Mouse (Mus musculus): ENCODE measurements around the gene Prkci. TPM values are rescaled to one million over a fixed set of nuclear protein-coding genes. Genes with fewer than 3 reads are reported as not detected.

Gene Prkci
- total RNA-seq, 2 experiments from 2014 or later, result 1.3 to 2.9 TPM

DNA sequence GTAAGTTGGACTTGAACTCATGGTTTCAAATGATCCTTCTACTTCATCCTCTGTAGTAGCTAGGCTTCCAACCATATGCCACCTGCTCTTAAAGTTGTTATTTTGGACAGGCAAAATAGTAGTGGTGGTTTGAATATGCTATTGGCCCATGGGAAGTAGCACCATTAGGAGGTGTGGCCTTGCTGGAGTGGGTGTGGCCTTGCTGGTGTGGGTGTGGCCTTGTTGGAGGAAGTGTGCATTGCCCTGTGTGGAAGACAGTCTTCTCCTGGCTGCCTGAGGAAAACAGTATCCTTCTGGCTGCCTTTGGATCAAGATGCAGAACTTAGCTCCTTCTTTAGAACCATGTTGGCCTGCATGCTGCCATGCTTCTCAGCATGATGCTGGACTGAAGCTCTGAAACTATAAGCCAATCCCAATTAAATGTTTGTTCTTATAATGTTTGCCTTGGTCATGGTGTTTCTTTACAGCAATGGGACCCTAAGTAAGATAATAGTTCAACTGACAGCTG lies 2.4 kb upstream of the Prkci start:
- ATAC-seq (replicated peaks; ENCODE audit: low FRiP score, poor library complexity, severe bottlenecking), result no peak

DNA sequence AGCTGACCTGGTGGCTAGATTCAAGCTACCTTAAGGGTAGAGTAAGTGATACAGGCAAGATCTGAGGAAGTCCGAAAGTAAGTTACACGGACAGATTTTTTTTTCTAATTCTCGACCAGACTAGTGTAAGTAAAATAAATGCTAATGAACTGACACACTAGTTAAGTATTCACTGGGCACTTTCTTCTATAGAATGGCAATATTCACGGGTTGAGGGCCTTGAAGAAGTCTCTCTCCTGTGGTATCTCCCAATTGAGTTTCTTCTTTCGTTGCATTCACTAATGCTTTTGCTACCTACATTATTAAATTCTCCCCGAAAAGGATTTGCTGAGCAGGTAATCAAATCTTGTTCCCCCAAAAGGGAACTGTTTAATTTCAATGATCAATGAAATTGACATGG lies 688 bp upstream of the Prkci start:
- ATAC-seq (replicated peaks; ENCODE audit: low FRiP score, poor library complexity, severe bottlenecking), result no peak

DNA sequence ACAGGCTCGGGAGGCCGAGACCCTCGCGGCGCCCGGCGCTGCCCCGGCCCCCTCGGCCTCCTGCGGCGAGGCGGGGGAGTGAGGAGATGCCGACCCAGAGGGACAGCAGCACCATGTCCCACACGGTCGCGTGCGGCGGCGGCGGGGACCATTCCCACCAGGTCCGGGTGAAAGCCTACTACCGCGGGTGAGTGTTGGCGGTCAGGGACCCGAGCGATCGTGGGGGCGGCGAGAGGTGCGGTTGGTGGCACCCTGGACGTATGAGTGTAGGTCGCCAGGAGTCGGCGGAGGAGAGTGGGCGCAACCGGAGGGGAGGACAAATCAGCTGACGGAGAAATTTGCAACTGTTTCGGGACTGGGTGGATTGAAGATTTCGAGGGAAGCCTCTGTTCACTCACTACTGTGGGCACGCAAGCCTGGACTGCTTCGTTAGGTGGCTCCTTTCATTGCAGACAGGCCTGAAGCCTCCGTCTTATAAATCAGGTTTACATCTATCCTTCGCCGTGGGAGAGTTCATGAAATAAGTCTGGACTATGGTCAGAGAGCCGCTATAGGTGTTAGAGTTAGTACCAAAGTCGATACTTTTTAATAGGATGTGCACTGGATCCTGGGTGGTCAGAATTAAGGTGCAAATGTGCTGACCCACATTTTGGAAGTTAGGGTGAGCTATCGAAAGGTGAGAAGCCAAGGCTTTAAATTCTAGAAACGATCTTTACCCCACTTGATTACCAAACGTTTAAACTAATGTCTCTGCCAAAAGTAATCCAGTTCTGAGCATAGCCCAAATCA lies 546 bp downstream of the Prkci start:
- ATAC-seq (replicated peaks; ENCODE audit: low FRiP score, poor library complexity, severe bottlenecking), result peak; percentile 13

DNA sequence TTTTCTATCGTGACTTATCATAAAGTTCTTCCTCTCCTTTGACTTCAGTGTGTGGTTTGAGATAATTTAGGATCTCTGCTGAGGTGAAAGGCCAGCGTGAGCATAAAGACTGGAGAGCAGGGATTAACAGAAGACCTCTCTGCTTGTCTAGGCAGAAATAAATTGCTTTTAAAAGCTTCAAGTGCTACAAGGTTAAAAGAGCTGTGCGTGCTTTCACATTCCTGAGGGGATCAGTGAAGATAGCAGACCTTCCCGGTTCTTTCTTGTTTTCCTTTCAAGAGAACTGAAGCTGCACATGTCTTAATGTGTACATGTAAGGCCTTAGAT lies 1.1 kb downstream of the Prkci start:
- ATAC-seq (replicated peaks; ENCODE audit: low FRiP score, poor library complexity, severe bottlenecking), result no peak

DNA sequence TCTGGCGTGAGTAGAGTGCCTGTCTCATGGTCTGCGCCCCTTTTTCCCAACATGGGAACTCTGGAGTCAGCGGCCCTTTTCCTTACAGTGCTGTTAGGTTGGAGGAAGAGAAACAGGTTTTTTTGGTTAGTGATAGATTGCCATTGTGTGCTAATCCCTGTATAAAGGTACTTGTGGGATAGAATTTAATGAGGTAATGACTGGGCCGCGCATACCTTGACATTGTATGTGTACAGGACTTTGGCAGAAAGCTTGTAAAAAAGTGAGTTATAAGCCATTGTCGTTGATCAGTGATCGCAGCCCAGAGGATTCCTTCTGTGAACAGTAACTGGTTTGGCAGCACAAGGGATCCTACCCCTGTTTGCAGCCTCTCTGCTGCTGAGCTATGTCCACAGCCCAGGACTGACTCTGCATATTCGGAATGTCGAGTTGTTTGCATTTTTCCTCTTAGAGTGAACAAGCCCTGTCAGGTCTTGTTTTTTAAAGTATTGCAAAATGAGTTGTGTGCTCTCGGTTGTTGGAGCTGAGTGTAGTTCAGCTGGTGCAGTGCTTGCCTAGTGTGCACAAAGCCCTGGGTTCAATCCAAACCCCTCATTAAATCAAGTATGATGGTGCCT lies 4.0 kb downstream of the Prkci start:
- no peak for ATAC-seq (replicated peaks; ENCODE audit: low FRiP score, poor library complexity, severe bottlenecking)

DNA sequence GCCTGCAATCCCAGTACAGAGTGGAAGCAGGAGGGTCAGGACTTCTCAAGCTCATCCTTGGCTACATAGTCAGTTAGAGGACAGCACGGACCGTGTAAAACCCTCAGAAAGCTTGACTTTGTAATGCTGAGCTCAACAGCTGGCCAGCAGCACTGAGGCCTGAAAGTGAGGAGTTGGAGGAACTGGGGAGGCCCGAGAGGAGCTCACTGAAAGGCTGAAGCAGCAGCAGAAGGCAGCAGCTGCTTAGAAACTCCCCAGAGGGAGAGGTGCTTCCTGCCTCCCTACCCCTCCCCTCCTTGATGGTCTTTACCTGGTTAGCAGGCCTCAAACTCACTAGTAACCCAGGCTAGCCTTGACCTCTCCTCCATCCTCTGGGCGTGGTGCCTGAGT lies 4.5 kb downstream of the Prkci start:
- ATAC-seq (replicated peaks; ENCODE audit: low FRiP score, poor library complexity, severe bottlenecking), result no peak

DNA sequence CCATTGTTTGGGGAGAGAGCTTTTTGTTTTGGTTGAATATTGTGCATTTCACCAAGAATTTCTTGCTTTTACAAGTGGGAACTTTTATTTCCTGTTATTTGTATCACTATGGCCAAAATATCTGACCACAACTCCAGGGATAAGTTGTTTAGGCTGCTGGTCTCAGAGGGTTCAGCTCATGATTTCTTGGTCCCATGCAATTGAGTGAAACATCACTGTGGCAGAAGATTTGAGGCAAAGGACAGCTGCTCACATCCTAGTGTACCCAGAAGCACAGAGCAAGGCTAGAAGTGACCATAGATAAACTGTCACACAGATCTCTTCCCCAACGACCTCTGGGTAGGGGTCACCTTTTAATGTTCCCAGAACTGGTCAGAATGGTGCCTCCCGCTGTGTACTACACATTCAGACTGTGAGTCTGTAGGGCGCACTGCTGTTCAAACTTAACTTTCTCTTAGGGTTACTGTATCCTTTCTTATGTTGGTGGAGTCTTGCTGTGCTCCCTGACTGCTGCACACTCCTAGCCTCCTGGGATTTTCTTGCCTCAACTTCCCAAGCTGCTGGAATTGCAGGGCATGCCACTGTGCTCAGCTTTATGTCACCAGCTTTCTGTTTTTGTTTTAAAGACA lies 5.6 kb downstream of the Prkci start:
- no peak for ATAC-seq (replicated peaks; ENCODE audit: low FRiP score, poor library complexity, severe bottlenecking)

DNA sequence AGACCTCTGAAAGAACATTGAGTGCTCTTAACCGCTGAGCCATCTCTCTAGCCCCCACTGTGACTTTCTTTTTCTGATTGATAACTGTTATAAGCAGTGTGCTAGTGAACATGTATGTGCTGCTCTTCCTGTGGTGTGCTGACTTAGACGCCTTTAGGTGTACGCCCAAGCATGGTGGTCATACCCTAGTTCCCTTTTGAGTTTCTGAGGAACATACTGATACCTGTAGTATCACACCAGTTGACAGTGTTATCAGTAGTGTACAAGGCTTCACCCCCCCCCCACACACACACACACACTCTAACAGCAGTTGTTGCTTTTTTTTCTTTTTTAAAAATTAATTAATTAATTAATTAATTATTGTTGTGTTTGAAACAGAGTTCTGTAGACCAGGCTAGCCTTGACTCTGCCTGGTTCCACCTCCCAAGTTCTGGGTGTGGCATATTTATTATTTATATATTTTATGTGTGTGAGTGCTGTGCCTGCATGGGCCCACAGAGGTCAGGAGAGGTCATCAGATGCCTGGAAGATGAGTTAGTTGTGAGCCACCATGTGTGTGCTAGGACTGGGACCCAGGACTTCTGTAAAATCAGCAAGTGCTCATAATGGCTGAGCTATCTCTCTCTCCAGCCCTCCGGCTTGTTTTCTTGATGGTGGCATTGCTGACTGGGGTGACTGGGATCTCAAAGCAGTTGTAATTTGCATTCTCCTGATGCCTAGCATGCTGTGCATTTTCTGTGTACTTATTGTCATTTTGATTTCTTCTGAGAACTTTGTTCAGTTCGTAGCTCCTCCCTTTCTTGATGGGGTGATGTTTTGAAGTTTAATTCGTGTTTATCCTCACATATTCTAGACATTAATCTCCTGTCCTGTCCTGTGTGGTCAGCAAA lies 9.0 kb downstream of the Prkci start:
- no peak for ATAC-seq (replicated peaks; ENCODE audit: low FRiP score, poor library complexity, severe bottlenecking)

DNA sequence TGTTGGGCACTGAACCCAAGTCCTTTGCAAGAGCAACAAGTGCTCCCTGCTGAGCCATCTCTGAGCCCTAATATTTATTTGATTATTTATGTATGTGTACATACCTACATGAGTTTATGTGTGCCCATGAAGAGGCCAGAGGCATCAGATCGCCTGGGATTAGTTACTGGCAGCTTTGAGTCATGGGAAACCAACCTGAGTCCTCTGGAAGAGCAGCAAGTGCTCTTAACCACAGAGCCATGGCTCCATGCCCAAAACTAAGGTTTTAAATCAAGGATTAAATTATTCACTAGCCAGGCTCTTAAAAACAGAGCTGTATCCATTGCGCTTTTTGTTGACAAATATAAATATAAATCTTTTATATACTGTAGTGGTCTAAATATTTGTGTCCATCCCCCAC lies 18.8 kb downstream of the Prkci start:
- no peak for ATAC-seq (replicated peaks; ENCODE audit: low FRiP score, poor library complexity, severe bottlenecking)

DNA sequence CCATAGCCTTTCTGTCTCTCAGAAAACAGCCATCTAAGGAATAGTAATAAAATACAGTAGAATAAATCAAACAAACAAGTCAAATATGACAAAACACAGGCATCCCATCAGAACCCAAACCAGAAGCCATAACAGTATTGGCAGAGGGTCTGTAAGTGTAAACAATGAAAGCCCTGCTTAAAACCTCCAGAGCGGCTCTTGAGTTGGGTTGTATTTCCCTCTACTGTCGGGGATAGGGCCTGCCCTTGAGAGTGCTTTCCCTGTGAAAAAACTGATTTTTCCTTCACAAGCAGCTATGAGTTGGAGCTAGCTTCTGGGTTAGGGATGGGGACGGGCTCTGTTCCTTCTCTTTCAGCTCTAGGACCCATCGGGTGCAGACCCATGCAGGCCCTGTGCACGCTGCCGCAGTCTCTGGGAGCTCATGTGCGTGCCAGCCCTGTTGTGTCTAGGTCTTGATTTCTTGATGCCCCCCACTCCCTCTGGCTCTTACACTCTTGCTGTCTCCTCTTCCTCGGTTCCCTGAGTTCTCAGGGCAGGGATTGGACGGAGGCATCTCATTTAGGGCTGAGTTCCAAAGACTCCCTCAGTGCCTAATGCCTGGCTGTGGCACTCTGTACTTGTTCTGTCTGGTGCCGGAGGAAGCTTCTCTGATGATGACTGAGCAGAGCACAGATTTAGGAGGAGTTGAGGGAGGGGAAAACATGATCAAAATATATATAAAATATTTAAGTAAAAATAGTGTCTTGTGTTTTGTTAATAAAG lies 20.3 kb downstream of the Prkci start:
- no peak for ATAC-seq (replicated peaks; ENCODE audit: low FRiP score, poor library complexity, severe bottlenecking)

DNA sequence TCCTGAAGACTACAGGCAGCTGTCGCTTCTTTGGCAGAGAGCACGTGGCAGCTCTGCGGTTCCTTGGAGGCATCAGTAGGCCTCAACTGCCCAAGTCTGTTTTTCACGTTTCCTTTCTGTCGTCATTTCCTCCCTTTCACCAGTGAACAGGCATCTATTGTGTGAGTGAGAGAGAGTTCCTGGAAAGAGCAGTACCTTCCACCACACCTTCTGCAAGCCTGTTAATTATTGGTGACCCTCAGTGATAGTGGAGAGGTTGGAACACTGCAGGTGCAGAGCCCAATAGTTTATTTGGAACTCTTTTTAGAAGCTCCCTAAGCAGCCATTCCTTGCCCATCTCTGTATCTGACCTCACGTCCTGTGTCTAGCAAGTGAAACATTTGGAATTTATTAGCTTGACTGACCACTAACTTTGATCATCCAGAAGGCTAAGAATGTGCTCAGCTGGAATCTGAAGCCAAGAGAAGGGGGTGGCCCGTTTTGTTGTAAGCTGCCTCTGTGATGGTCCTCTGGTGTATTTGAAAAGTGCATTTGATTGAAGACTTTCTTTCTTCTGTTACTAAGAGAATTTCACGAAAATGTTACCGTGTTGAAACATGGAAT lies 21.1 kb downstream of the Prkci start:
- ATAC-seq (replicated peaks; ENCODE audit: low FRiP score, poor library complexity, severe bottlenecking), result no peak

DNA sequence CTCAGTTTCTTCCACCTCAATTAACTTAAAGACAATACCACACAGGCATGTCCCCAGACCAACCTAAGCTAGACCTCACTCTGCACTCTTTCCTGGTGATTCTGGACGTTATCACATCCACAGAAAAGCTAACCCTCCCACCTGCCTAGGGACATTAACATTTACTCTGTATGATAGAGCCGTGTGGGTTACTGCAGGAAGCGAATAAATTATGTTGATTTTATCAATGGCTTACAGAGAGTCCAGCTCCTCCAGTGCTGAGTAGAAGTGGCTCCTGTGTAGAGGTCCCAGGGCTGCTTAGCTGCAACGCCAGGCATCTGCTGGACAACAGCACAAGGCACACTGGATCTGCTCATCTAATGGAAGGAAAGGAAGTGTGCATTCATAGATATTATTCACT lies 22.1 kb downstream of the Prkci start:
- no peak for ATAC-seq (replicated peaks; ENCODE audit: low FRiP score, poor library complexity, severe bottlenecking)

DNA sequence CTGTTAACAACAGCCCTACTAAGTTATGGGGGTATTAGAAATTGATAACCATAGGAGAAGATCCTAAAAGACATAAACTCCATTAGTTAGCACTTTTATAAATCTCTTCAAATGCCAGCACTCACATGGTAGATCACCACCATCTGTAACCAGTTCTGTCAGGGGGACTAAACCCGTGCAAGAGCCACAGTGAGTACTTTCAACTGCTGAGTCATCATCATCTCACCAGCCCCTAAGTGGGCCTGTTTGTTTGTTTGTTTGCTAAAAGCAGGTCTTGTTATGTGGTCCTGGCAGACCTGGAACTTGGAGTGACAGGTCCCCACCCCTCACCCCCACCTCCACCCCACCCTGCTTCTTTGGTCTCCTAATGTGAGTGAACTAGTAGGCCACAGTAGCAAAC lies 23.7 kb downstream of the Prkci start:
- no peak for ATAC-seq (replicated peaks; ENCODE audit: low FRiP score, poor library complexity, severe bottlenecking)

DNA sequence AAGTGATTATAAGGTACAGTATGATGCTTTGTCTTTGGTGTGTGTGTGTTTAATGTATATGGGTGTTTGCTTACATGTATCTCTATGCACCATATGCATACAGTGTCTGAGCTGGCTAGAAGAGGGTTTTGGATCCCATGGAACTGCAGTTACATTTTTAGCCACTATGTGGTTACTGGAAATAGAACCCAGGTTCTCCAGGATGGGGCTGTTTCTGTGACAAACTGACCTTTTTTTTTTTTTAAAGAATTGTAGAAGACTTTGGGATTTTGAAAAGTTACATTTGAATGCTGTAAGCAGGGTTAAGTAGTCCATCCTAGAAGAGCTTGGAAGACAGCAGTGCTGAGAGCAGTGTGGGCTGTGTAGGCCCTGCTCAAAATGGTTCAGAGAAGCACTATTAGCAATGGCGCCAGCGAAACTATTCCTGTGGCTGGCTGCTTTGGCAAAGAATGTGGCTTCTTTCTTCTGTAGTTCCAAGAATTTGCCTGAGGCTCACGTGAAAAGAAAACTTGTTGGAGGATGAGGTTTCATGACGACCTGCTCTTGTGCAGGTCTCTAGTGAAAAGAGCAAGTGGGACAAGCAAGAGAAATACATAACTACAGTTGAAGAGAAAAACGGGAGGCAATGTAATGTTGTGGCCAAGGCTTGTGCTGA lies 24.4 kb downstream of the Prkci start:
- ATAC-seq (replicated peaks; ENCODE audit: low FRiP score, poor library complexity, severe bottlenecking), result no peak

DNA sequence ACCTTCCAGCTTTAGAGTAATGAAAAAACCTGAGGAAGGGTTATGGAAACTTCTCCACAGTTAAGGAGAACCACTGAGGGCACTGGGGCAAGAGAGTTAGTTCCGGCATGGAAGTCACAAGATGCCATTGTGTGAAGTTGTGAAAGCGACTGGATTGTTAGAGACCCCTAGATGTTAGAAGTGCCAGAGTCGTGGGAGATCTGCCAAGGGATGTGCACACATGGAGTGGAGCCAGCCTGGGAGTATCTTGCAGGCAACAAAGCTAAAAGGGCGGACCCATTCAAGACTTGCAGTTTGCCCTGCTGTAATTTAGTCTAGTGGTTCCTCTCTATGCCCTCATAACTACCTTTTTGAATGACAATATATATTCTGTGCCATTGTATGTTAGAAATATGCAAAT lies 25.1 kb downstream of the Prkci start:
- ATAC-seq (replicated peaks; ENCODE audit: low FRiP score, poor library complexity, severe bottlenecking), result no peak

DNA sequence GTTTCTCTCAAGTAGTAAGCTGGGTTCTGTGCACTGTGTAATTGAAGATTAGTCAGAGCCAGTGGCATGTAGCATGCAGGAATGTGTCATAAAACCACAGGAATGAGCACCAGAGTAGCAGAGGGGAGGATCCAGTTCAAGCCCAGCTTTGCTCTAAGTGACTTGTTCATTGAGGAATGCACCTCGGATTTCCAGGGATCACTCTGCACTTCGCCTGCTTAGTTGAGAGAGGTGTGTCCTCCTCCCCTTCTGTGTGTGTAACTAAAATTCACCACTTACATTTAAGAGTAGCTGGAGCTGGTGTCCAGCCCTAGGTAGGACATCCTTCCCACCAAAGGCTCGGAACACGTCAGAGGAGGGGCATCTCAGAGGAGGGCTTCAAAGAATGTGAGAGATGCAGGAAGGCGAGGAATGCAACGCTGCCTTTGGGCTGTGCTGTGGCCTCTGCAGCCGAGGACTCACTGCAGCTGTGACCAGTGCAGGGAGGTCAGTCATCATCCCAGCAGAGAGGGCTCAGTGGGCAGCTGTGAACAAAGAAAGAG lies 27.4 kb downstream of the Prkci start:
- ATAC-seq (replicated peaks; ENCODE audit: low FRiP score, poor library complexity, severe bottlenecking), result no peak

DNA sequence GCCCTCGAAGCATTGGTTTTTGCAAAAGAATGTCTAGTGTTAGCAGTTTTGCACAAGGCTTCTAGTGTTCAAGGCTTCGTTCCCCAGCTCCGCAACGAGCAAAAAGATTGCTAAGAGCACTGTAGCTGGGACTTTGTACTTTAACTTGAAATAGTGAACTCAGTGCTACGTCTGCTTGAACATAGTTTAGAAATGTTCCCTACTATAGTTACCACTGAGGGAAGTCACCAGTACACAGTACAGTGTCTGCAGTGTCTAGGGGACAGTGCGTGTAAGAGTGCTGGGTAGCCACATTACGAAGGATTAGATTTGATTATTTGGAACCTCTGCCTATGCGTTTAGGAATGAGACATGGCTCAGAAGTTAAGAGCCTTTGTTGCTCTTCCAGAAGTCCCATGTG lies 32.2 kb downstream of the Prkci start:
- ATAC-seq (replicated peaks; ENCODE audit: low FRiP score, poor library complexity, severe bottlenecking), result no peak

DNA sequence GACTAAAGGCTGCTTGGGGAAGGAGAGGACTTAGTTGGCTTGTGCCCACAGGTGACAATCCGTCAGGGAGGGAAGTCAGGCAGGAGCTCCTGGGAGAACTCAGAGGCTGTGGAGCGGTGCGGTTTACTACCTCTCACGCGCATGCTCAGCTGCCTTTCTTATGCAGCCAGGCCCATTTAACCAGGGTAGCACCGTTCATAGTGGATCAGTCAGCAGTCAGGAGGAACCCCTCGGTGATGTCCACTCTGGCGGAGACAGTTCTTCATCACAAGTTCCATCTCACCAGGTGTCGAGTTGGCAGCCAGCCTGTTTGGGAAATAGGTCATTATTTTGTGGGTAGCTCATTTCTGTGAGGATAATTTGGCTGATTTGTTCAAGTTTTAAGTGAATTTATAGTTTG lies 36.1 kb downstream of the Prkci start:
- ATAC-seq (replicated peaks; ENCODE audit: low FRiP score, poor library complexity, severe bottlenecking), result no peak
